In genomic region chr9:120191362-120192098, GRCm38 (mm10) we compare ENCODE assay signal across 8 mouse cellular contexts. TPM values are rescaled to one million over a fixed set of nuclear protein-coding genes. Genes with fewer than 3 reads are reported as not detected.
DNase-seq lines count a peak whose midpoint lies in the region; ATAC-seq and TF ChIP-seq lines count a peak whose summit lies in the region.

No protein-coding gene starts in this region.

- H3K4me3 ChIP-seq in erythroblast, embryonic 14.5 days (replicated peaks) = peak overlapping the region; percentile 4
- peak overlapping the region; percentile 35 to 44 for H3K4me3 ChIP-seq in heart, embryonic 14.5 days (ENCODE audit: control insufficient read depth in 1 of 2, insufficient read depth in 1 of 2, low read depth in 1 of 2, low read length in 2 of 2)
- H3K4me3 ChIP-seq in liver, embryonic 12.5 days = peak overlapping the region; percentile 32
- peak overlapping the region; percentile 38 for H3K4me3 ChIP-seq in stomach, postnatal 0 days (ENCODE audit: low read depth, low read length)

- no peak for TF ChIP-seq EP300 in stomach, postnatal 0 days (optimal IDR thresholded peaks at IDR 0.05)

- no peaks in the 10 kb centered on the region for H3K4me1 ChIP-seq in erythroblast, embryonic 14.5 days (ENCODE audit: control insufficient read depth)
- 0 out of 4 replicates have a peak, but pooled peaks cover 0 to 3% of the 10 kb centered on the region in 2 experiments for H3K4me1 ChIP-seq in heart, embryonic 14.5 days (ENCODE audit: control insufficient read depth in 2 of 2, insufficient read depth in 2 of 2, low read length in 2 of 2)
- no peaks in the 10 kb centered on the region for H3K4me1 ChIP-seq in liver, embryonic 12.5 days
- no peaks in the 10 kb centered on the region for H3K4me1 ChIP-seq in stomach, postnatal 0 days (replicated peaks; ENCODE audit: control insufficient read depth, insufficient read depth)

- H3K27me3 ChIP-seq in erythroblast, embryonic 14.5 days (ENCODE audit: control insufficient read depth) = peaks cover 2% of the 10 kb centered on the region; the same call in 1 of the 2 replicates
- H3K27me3 ChIP-seq in heart, embryonic 14.5 days (ENCODE audit: control insufficient read depth, insufficient read depth, low read length) = no peaks in the 10 kb centered on the region
- peaks cover 16% of the 10 kb centered on the region for H3K27me3 ChIP-seq in liver, embryonic 12.5 days (replicated peaks)
- no peaks in the 10 kb centered on the region for H3K27me3 ChIP-seq in stomach, postnatal 0 days (ENCODE audit: control insufficient read depth, insufficient read depth, low read length)

- TF ChIP-seq CTCF in stomach, postnatal 0 days (IDR thresholded peaks at IDR 0.05; ENCODE audit: low read depth) = peak; percentile 91

- DNase-seq in brain, embryonic 18.5 days (ENCODE audit: low read depth, low spot score) = peak; percentile 77
- peak; percentile 92 for DNase-seq in kidney, postnatal 10 days
- DNase-seq in natural killer cell, adult 2 months (ENCODE audit: low spot score in 2 of 2) = peak; percentile 44 to 58
- DNase-seq in stomach, postnatal 0 days (ENCODE audit: low spot score) = peak; percentile 86

- peaks cover under 1% of the 10 kb centered on the region; the same call in 1 of the 2 replicates for H3K9me3 ChIP-seq in erythroblast, embryonic 14.5 days (ENCODE audit: control insufficient read depth, low read length)
- no peaks in the 10 kb centered on the region for H3K9me3 ChIP-seq in heart, embryonic 14.5 days (ENCODE audit: control insufficient read depth, low read length)
- H3K9me3 ChIP-seq in liver, embryonic 12.5 days (replicated peaks) = no peaks in the 10 kb centered on the region
- H3K9me3 ChIP-seq in stomach, postnatal 0 days (ENCODE audit: control insufficient read depth, low read length) = no peaks in the 10 kb centered on the region

- no peaks in the 10 kb centered on the region for H3K36me3 ChIP-seq in erythroblast, embryonic 14.5 days (ENCODE audit: control insufficient read depth)
- no peaks in the 10 kb centered on the region for H3K36me3 ChIP-seq in heart, embryonic 14.5 days (ENCODE audit: control insufficient read depth, insufficient read depth, low read length)
- no peaks in the 10 kb centered on the region for H3K36me3 ChIP-seq in liver, embryonic 12.5 days
- no peaks in the 10 kb centered on the region for H3K36me3 ChIP-seq in stomach, postnatal 0 days (ENCODE audit: control insufficient read depth, insufficient read depth, low read length)

- 23% methylated on average over 21 of the region's 21 CpGs for WGBS in heart, embryonic 14.5 days
- WGBS in liver, embryonic 12.5 days (ENCODE audit: insufficient replicate concordance) = 31% methylated on average over 21 of the region's 21 CpGs
- WGBS in stomach, postnatal 0 days = 25% methylated on average over 21 of the region's 21 CpGs

- ATAC-seq in CD4-positive, CD25-positive, alpha-beta regulatory T cell, adult 4 months = peak; percentile 72
- ATAC-seq in heart, embryonic 14.5 days (ENCODE audit: insufficient number of reproducible peaks, insufficient read depth, low FRiP score, low read depth) = no peak
- ATAC-seq in liver, embryonic 12.5 days = no peak
- peak; percentile 57 for ATAC-seq in stomach, postnatal 0 days (ENCODE audit: low FRiP score, low TSS enrichment)

- peak overlapping the region; percentile 58 for H3K9ac ChIP-seq in heart, embryonic 14.5 days (ENCODE audit: low read length)
- H3K9ac ChIP-seq in liver, embryonic 12.5 days = no peak overlapping the region
- H3K9ac ChIP-seq in stomach, postnatal 0 days (ENCODE audit: low read length) = 0 out of 2 replicates have a peak overlapping the region, but pooled peaks have one; percentile 8

- H3K4me2 ChIP-seq in heart, embryonic 14.5 days (ENCODE audit: low read length) = peak overlapping the region; percentile 63
- H3K4me2 ChIP-seq in liver, embryonic 12.5 days = peak overlapping the region; percentile 55
- peak overlapping the region; percentile 55 for H3K4me2 ChIP-seq in stomach, postnatal 0 days (replicated peaks; ENCODE audit: low read depth)

- no peak overlapping the region for H3K27ac ChIP-seq in heart, embryonic 14.5 days (replicated peaks in 1 of 2; ENCODE audit: control insufficient read depth in 1 of 2, insufficient read depth in 1 of 2, low read depth in 2 of 2, low read length in 2 of 2)
- no peak overlapping the region for H3K27ac ChIP-seq in liver, embryonic 12.5 days
- H3K27ac ChIP-seq in stomach, postnatal 0 days (replicated peaks) = no peak overlapping the region

RNA-seq across cellular contexts. Expression of gene Mobp, which starts 42.0 kb away (rescaled TPM):
- polyA plus RNA-seq in CD4-positive, CD25-positive, alpha-beta regulatory T cell, adult 4 months (2017; shearing (Covaris generic)) = under 1 TPM in 1 of 2 experiments, not detected in 1; 0.12 TPM
- 0.03 TPM in 1 of 2 replicates, not detected in the other for polyA plus RNA-seq in erythroblast, embryonic 14.5 days (2012)
- polyA plus RNA-seq in heart, embryonic 14.5 days (2014; fragmentation: Nextera tagmentation; extraction: Ambion mirVana) = not detected in 2 replicates
- polyA plus RNA-seq in liver, embryonic 12.5 days (2016; fragmentation: Nextera tagmentation; extraction: Ambion mirVana) = not detected in 2 replicates
- polyA plus RNA-seq in stomach, postnatal 0 days (2015; fragmentation: Nextera tagmentation; extraction: Ambion mirVana) = 0.32 and 0.51 TPM in 2 replicates

Comparison
In these comparisons a context has a peak if more than half of its experiments do, and no peak if none do; other contexts are left out.
1. ATAC-seq: peak in CD4-positive, CD25-positive, alpha-beta regulatory T cell, adult 4 months (single experiment) and stomach, postnatal 0 days (single experiment); none in heart, embryonic 14.5 days (single experiment) and liver, embryonic 12.5 days (single experiment).
2. Peak in every context shown above with its lines, with median percentiles within 50 percentile points of each other: DNase-seq, H3K4me3 ChIP-seq and H3K4me2 ChIP-seq.